Comparison of ENCODE assay signal across 18 mouse cellular contexts in genomic region chr8:49738043-49738442, GRCm38 (mm10).
DNase-seq lines count a peak whose midpoint lies in the region; ATAC-seq and TF ChIP-seq lines count a peak whose summit lies in the region.
"Had no signal": no experiment of that assay in that cellular context is flagged by ENCODE, and none has a peak within 500 bp of the region (broad histone marks: within the 10 kb centered on the region; RNA-seq: fewer than 3 reads in every experiment).

No protein-coding gene starts in this region.

- no peaks in the 10 kb centered on the region for H3K36me3 ChIP-seq in midbrain, embryonic 11.5 days (ENCODE audit: control insufficient read depth, insufficient read depth, low read length)
- H3K36me3 ChIP-seq: embryonic facial prominence, embryonic 10.5 days; heart, embryonic 13.5 days; hindbrain, embryonic 15.5 days had no signal

- H3K9me3 ChIP-seq in midbrain, embryonic 11.5 days (ENCODE audit: control insufficient read depth, low read length), result no peaks in the 10 kb centered on the region
- H3K9me3 ChIP-seq: embryonic facial prominence, embryonic 10.5 days; heart, embryonic 13.5 days; hindbrain, embryonic 15.5 days had no signal

- H3K27ac ChIP-seq in midbrain, embryonic 11.5 days (ENCODE audit: low read depth, low read length), result no peak overlapping the region
- H3K27ac ChIP-seq: embryonic facial prominence, embryonic 10.5 days; heart, embryonic 13.5 days; hindbrain, embryonic 15.5 days had no signal

- no peaks in the 10 kb centered on the region for H3K4me1 ChIP-seq in midbrain, embryonic 11.5 days (ENCODE audit: control insufficient read depth, insufficient read depth, low read length)
- H3K4me1 ChIP-seq: embryonic facial prominence, embryonic 10.5 days; heart, embryonic 13.5 days; hindbrain, embryonic 15.5 days had no signal

- TF ChIP-seq POLR2A in brain, embryonic 14.5 days (IDR thresholded peaks at IDR 0.05; ENCODE audit: borderline replicate concordance, extremely low read depth, insufficient read depth, insufficient read length, poor library complexity, severe bottlenecking), result no peak

- no peak overlapping the region for H3K4me2 ChIP-seq in midbrain, embryonic 11.5 days
- H3K4me2 ChIP-seq: heart, embryonic 13.5 days; hindbrain, embryonic 15.5 days had no signal

- 70% methylated on average over 6 of the region's 6 CpGs for WGBS in midbrain, embryonic 11.5 days

- TF ChIP-seq CTCF in brain, embryonic 14.5 days (IDR thresholded peaks at IDR 0.05; ENCODE audit: borderline replicate concordance, extremely low read depth, insufficient read depth, insufficient read length), result no peak

- peak; percentile 3 to 17 for DNase-seq in layer of hippocampus, adult 18-20 months (ENCODE audit: low spot score in 2 of 2)
- no peak for DNase-seq in layer of hippocampus, adult 9-10 months (ENCODE audit: low spot score)
- DNase-seq in left cerebral cortex, adult 11 months (ENCODE audit: low spot score), result peak; percentile 6
- DNase-seq in left cerebral cortex, postnatal 4 days, result no peak
- DNase-seq in brain, adult 2 months (ENCODE audit: low read depth, low spot score), result peak; percentile 54
- peak; percentile 41 for DNase-seq in brain, embryonic 14.5 days (ENCODE audit: low read depth)
- DNase-seq in midbrain, embryonic 11.5 days (ENCODE audit: low spot score, missing footprints), result no peak
- DNase-seq: adrenal gland, adult 2 months; adrenal gland, postnatal 25 days; cerebellum, adult 11-12 months; cerebellum, adult 9-10 months; cerebellum, postnatal 25 days; gastrocnemius, postnatal 36 days; heart, adult 11 months; heart, postnatal 36 days had no signal

- H3K4me3 ChIP-seq in midbrain, embryonic 11.5 days (ENCODE audit: low read depth, low read length), result no peak overlapping the region
- H3K4me3 ChIP-seq: embryonic facial prominence, embryonic 10.5 days; heart, embryonic 13.5 days; hindbrain, embryonic 15.5 days had no signal

- no peak for ATAC-seq in midbrain, embryonic 11.5 days (ENCODE audit: low FRiP score)

- H3K9ac ChIP-seq in midbrain, embryonic 11.5 days (ENCODE audit: low read length), result no peak overlapping the region
- H3K9ac ChIP-seq: heart, embryonic 13.5 days; hindbrain, embryonic 15.5 days had no signal

- intact Hi-C loops in left cerebral cortex, postnatal 4 days (cut with DNase I), result no loop called here

- H3K27me3 ChIP-seq in midbrain, embryonic 11.5 days (ENCODE audit: control insufficient read depth, insufficient read depth, low read length), result no peaks in the 10 kb centered on the region
- H3K27me3 ChIP-seq: heart, embryonic 13.5 days; hindbrain, embryonic 15.5 days had no signal

Comparison
In these comparisons a context has a peak if more than half of its experiments do, and no peak if none do; other contexts are left out.
1. DNase-seq: peak in layer of hippocampus, adult 18-20 months (2 of 2), left cerebral cortex, adult 11 months (single experiment), brain, adult 2 months (single experiment) and brain, embryonic 14.5 days (single experiment); none in layer of hippocampus, adult 9-10 months (single experiment), left cerebral cortex, postnatal 4 days (single experiment) and midbrain, embryonic 11.5 days (single experiment).